Mouse (Mus musculus) thymus, postnatal 14 days (tissue): ENCODE measurements around the gene Herc2.

Experiments
- DNase-seq: peaks from one replicate; pipeline ENCODE4 v3.0.0; 2021

The Herc2 gene

GRCm38 (mm10) chr7:56203286-56203685, 153.3 kb downstream of the Herc2 start:
- no peak for DNase-seq

GRCm38 (mm10) chr7:56204877-56205276, 154.9 kb downstream of the Herc2 start:
- no peak for DNase-seq

- DNase-seq: no peak
Observed at GRCm38 (mm10) chr7:56220811-56221210, 170.8 kb downstream of the Herc2 start.

GRCm38 (mm10) chr7:56235794-56236423, 185.9 kb downstream of the Herc2 start:
- no peak for DNase-seq

GRCm38 (mm10) chr7:56236617-56237016, 186.6 kb downstream of the Herc2 start:
- no peak for DNase-seq

- DNase-seq: no peak
Observed at GRCm38 (mm10) chr7:56239543-56239942, 189.5 kb downstream of the Herc2 start, which contains the start of gene Oca2. Gene Oca2, plus strand, starts transcription at chr7:56239760.

- no peak for DNase-seq
Observed at GRCm38 (mm10) chr7:56254568-56254967, 204.6 kb downstream of the Herc2 start.

GRCm38 (mm10) chr7:56257875-56258441, 208.0 kb downstream of the Herc2 start:
- no peak for DNase-seq

- DNase-seq: no peak
Observed at GRCm38 (mm10) chr7:56277506-56277905, 227.5 kb downstream of the Herc2 start.
